In genomic region chr15:86105751-86106150, GRCm38 (mm10) we compare ENCODE assay signal across 17 mouse cellular contexts. TPM values are rescaled to one million over a fixed set of nuclear protein-coding genes. Genes with fewer than 3 reads are reported as not detected.
DNase-seq lines count a peak whose midpoint lies in the region; ATAC-seq and TF ChIP-seq lines count a peak whose summit lies in the region.
"Had no signal": no experiment of that assay in that cellular context is flagged by ENCODE, and none has a peak within 500 bp of the region (broad histone marks: within the 10 kb centered on the region; RNA-seq: fewer than 3 reads in every experiment).

No protein-coding gene starts in this region.

- no peak for ATAC-seq in hindbrain, embryonic 13.5 days (ENCODE audit: low FRiP score)
- ATAC-seq in hindbrain, postnatal 0 days = no peak
- no peak for ATAC-seq in neural tube, embryonic 13.5 days (ENCODE audit: low read depth)
- ATAC-seq: forebrain, embryonic 16.5 days; midbrain, embryonic 15.5 days had no signal

- H3K4me3 ChIP-seq in heart, adult 2 months = no peak overlapping the region
- no peak overlapping the region for H3K4me3 ChIP-seq in hindbrain, embryonic 13.5 days
- H3K4me3 ChIP-seq in hindbrain, postnatal 0 days (ENCODE audit: low read length) = no peak overlapping the region
- no peak overlapping the region for H3K4me3 ChIP-seq in neural tube, embryonic 13.5 days
- H3K4me3 ChIP-seq: limb, embryonic 12.5 days; megakaryocyte, embryonic 14.5 days; midbrain, embryonic 15.5 days had no signal

- H3K4me1 ChIP-seq in heart, adult 2 months (ENCODE audit: control insufficient read depth, insufficient read depth, low read length) = peaks cover 25% of the 10 kb centered on the region
- peaks cover 44% of the 10 kb centered on the region for H3K4me1 ChIP-seq in hindbrain, embryonic 13.5 days (replicated peaks)
- H3K4me1 ChIP-seq in hindbrain, postnatal 0 days (ENCODE audit: insufficient read depth, low read length) = peaks cover 18% of the 10 kb centered on the region
- peaks cover 34% of the 10 kb centered on the region for H3K4me1 ChIP-seq in neural tube, embryonic 13.5 days (replicated peaks)

- H3K9ac ChIP-seq in heart, adult 2 months (ENCODE audit: low read depth, low read length) = no peak overlapping the region
- no peak overlapping the region for H3K9ac ChIP-seq in hindbrain, embryonic 13.5 days
- no peak overlapping the region for H3K9ac ChIP-seq in hindbrain, postnatal 0 days (replicated peaks; ENCODE audit: low read length)
- H3K9ac ChIP-seq in neural tube, embryonic 13.5 days = no peak overlapping the region
- H3K9ac ChIP-seq: limb, embryonic 12.5 days; midbrain, embryonic 15.5 days had no signal

- TF ChIP-seq EP300 in heart, adult 2 months (IDR thresholded peaks at IDR 0.05; ENCODE audit: insufficient read depth, low read depth, low read length) = 0 out of 2 replicates have a peak, but pooled peaks have one; percentile 17

- intact Hi-C loops in heart, adult 2 months (cut with DNase I) = no loop called here
- intact Hi-C loops in heart, postnatal 25 days (cut with DNase I) = no loop called here
- intact Hi-C loops in left cerebral cortex, postnatal 36 days (cut with DNase I) = no loop called here

- no peak overlapping the region for H3K27ac ChIP-seq in heart, adult 2 months
- peak overlapping the region; percentile 30; the same call in 1 of the 2 replicates for H3K27ac ChIP-seq in hindbrain, embryonic 13.5 days
- no peak overlapping the region for H3K27ac ChIP-seq in hindbrain, postnatal 0 days
- 0 out of 2 replicates have a peak overlapping the region, but pooled peaks have one; percentile 28 for H3K27ac ChIP-seq in neural tube, embryonic 13.5 days (replicated peaks)
- H3K27ac ChIP-seq: limb, embryonic 12.5 days; midbrain, embryonic 15.5 days had no signal

- 24% methylated on average over 6 of the region's 6 CpGs for WGBS in heart, adult 2 months
- 58% methylated on average over 6 of the region's 6 CpGs for WGBS in hindbrain, embryonic 13.5 days
- 54% methylated on average over 6 of the region's 6 CpGs for WGBS in hindbrain, postnatal 0 days
- 60% methylated on average over 6 of the region's 6 CpGs for WGBS in neural tube, embryonic 13.5 days

- no peak for TF ChIP-seq POLR2A in heart, adult 2 months (IDR thresholded peaks at IDR 0.05; ENCODE audit: insufficient read depth, low read depth, low read length)

- no peak overlapping the region for H3K4me2 ChIP-seq in hindbrain, embryonic 13.5 days
- no peak overlapping the region for H3K4me2 ChIP-seq in hindbrain, postnatal 0 days (ENCODE audit: low read depth, low read length)
- H3K4me2 ChIP-seq in neural tube, embryonic 13.5 days = no peak overlapping the region
- H3K4me2 ChIP-seq: limb, embryonic 12.5 days; midbrain, embryonic 15.5 days had no signal

- no peaks in the 10 kb centered on the region for H3K79me2 ChIP-seq in heart, adult 2 months (replicated peaks; ENCODE audit: control insufficient read depth, insufficient read depth, low read length)

- no peaks in the 10 kb centered on the region for H3K27me3 ChIP-seq in heart, adult 2 months (ENCODE audit: control insufficient read depth, insufficient read depth, low read length)
- no peaks in the 10 kb centered on the region for H3K27me3 ChIP-seq in hindbrain, embryonic 13.5 days
- H3K27me3 ChIP-seq in hindbrain, postnatal 0 days (ENCODE audit: insufficient read depth, low read length) = no peaks in the 10 kb centered on the region
- H3K27me3 ChIP-seq in neural tube, embryonic 13.5 days = no peaks in the 10 kb centered on the region
- H3K27me3 ChIP-seq: limb, embryonic 12.5 days; midbrain, embryonic 15.5 days had no signal

- H3K36me3 ChIP-seq in heart, adult 2 months (ENCODE audit: control insufficient read depth, insufficient read depth, low read length) = no peaks in the 10 kb centered on the region
- peaks cover 40% of the 10 kb centered on the region for H3K36me3 ChIP-seq in hindbrain, embryonic 13.5 days
- peaks cover 4% of the 10 kb centered on the region; the same call in 1 of the 2 replicates for H3K36me3 ChIP-seq in hindbrain, postnatal 0 days (ENCODE audit: insufficient read depth, low read length)
- H3K36me3 ChIP-seq in neural tube, embryonic 13.5 days = peaks cover 42% of the 10 kb centered on the region

- no peak for TF ChIP-seq CTCF in heart, adult 2 months (IDR thresholded peaks at IDR 0.05)
- TF ChIP-seq CTCF in hindbrain, postnatal 0 days (IDR thresholded peaks at IDR 0.05; ENCODE audit: low read depth) = no peak

- H3K9me3 ChIP-seq in hindbrain, embryonic 13.5 days = no peaks in the 10 kb centered on the region
- no peaks in the 10 kb centered on the region for H3K9me3 ChIP-seq in hindbrain, postnatal 0 days (ENCODE audit: low read length)
- H3K9me3 ChIP-seq in neural tube, embryonic 13.5 days = no peaks in the 10 kb centered on the region
- H3K9me3 ChIP-seq: limb, embryonic 12.5 days; megakaryocyte, embryonic 14.5 days; midbrain, embryonic 15.5 days had no signal

- DNase-seq in heart, adult 2 months = no peak
- no peak for DNase-seq in heart, postnatal 25 days (ENCODE audit: low spot score)
- no peak for DNase-seq in hindbrain, postnatal 0 days (ENCODE audit: low spot score)
- DNase-seq in neural tube, embryonic 10.5 days (ENCODE audit: extremely low spot score, low spot score) = no peak
- DNase-seq in left cerebral cortex, postnatal 36 days (ENCODE audit: low spot score in 2 of 2) = no peak
- DNase-seq in layer of hippocampus, adult 9-10 months (ENCODE audit: low spot score) = no peak
- DNase-seq: adrenal gland, postnatal 10 days; cerebellum, adult 18-20 months; cerebellum, postnatal 36 days; kidney, adult 8-10 months; thymus, adult 2 months had no signal

RNA-seq across cellular contexts. Expression of gene Gramd4, which starts 48.3 kb away (rescaled TPM):
- total RNA-seq in heart, adult 2 months (2021) = 10 to 100 TPM; 27.6 to 31.5 TPM
- 25.3 and 39.8 TPM in 2 replicates for polyA plus RNA-seq in heart, adult 2 months (2012; rRNA removed)
- total RNA-seq in heart, postnatal 25 days (2021) = 10 to 100 TPM; 30.4 to 34.7 TPM
- polyA plus RNA-seq in hindbrain, embryonic 13.5 days (2015; fragmentation: Nextera tagmentation; extraction: Ambion mirVana) = 33.9 and 36.4 TPM in 2 replicates
- 36.2 and 40.9 TPM in 2 replicates for total RNA-seq in hindbrain, postnatal 0 days (2014; rRNA removed)
- 18.6 and 19.0 TPM in 2 replicates for polyA plus RNA-seq in hindbrain, postnatal 0 days (2015; fragmentation: Nextera tagmentation; extraction: Ambion mirVana)
- 32.5 TPM in 2 replicates for polyA plus RNA-seq in neural tube, embryonic 13.5 days (2015; fragmentation: Nextera tagmentation; extraction: Ambion mirVana)
- 10 to 100 TPM; 34.9 to 49.4 TPM for total RNA-seq in left cerebral cortex, postnatal 36 days (2021)

Comparison
In these comparisons a context has a peak if more than half of its experiments do, and no peak if none do; other contexts are left out.
1. H3K27ac ChIP-seq: peak in hindbrain, embryonic 13.5 days (single experiment) and neural tube, embryonic 13.5 days (single experiment); none in heart, adult 2 months (single experiment) and hindbrain, postnatal 0 days (single experiment).